Mouse (Mus musculus) large intestine, adult 2 months (tissue): ENCODE data around the gene Cd274. TPM values are rescaled to one million over a fixed set of nuclear protein-coding genes. Genes with fewer than 3 reads are reported as not detected.
"Not testable (repeated sequence)": the region's sequence is repeated elsewhere in the genome, so short reads cannot be mapped to it uniquely, and the experiment has no call there.

Experiments used
- DNase-seq: peaks from one replicate; pipeline ENCODE4 v3.0.0-alpha.2; 2012; ENCODE audit warnings: low read depth, low spot score
- WGBS: fragments of 180-500 bp; shearing (Covaris S2); methylation state at CpG from one replicate; pipeline ENCODE4 v1.1.7; 2018; 5-methylcytosine and 5-hydroxymethylcytosine counted together
- polyA plus RNA-seq: library from polyadenylated mRNA; depleted of rRNA; stranded (reverse); fragments of >200 nt; gene quantifications from 2 replicates; pipeline ENCODE4 v1.2.3, GENCODE M21; 2012

Gene Cd274
- polyA plus RNA-seq, 1 experiment, result 4.6 TPM

DNA sequence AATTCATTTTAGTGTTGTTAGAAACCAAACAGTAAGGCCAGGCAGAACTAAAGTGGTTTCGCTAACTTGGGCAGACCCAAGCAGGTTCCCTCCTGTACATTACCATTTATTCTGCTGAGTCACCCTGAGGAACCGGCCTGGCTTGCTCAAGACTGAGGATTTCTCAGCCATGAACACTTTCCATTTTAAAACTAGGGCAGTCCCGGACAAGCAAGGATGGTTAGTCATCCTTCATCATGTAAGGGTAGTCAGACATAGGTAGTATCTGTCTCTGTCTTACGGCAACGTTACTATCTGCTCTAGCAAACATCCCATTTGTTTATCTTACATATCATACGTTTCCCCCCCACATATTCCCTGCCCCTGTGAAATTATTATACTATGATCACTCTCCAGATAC is 17.7 kb downstream of the Cd274 start:
- no peak for DNase-seq
- 71% methylated on average over 6 of the region's 6 CpGs for WGBS

DNA sequence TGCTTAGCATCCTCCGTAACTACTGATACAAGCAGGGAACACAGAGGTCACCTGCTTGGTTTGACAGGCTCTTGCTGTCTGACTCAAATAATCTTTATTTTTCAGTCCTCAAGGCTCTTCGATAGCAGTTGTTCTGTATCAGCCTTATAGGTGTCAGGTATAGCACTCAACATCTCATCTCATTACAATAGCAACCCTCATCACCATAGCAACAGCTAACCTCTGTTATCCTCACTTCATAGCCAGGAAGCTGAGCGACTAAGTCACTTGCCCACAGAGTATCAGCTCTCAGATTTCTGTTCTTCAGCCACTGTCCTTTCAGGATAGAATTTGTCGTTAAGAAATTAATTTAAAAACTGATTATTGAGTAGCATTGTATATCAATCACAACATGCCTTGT is 18.6 kb downstream of the Cd274 start:
- WGBS, result 90% methylated on average over 4 of the region's 4 CpGs
- DNase-seq, result no peak

DNA sequence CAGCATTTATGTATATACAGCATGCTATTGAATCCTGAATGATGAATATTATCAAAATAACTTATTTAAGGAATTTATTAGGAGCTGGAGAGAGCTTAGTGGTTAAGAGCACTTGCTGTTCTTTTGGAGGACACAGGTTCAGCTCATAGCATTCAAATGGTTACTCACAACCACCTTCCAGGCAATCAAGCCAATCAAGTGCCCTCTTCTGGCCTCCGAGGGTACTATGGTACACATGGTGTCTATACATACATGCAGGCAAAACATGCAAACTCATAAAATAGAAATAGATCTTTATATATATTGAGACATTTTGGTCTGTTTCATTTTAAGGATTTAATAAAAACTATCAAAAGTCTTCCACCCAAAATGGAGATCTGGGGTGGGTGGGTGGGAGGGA is 21.6 kb downstream of the Cd274 start:
- WGBS, result 92% methylated on average over 1 of the region's 1 CpGs
- no peak for DNase-seq

DNA sequence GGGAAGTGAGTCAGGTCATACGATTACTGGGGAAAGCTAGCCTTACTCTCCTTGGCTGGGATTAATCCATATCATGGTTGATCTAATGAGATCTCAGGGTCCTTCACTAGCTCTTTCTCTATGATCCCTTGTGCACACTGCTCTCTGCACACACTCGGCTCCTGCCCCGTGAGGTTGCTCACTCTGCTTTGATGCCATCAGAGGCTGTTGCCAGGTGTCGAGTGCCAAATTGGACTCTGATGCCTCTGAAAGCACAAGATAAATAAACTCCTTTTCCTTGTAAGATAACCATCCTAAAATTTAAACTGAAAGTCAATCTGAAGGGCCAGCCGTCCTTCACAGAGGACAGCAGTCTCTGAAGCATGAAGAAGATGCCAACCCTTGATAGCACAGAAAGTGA is 23.2 kb downstream of the Cd274 start:
- DNase-seq, result no peak
- 51% methylated on average over 5 of the region's 5 CpGs for WGBS

DNA sequence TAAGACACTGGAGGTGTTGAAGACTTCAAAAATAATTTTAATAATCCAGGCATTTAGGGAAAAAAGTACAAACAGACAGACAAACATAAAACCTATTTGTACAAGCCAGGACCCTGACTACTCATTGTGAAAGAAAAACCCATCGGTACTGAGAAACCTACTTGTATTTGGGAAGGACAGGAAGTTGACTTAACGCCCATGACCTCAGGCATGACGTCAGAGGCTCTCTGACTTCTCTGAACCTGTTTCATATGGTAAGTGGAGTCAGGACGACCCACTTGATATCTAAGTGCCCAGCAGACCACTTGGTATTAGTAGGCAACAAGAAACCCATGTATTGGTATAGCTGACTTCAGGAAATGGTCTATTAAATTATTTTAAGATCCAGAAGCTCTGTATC is 24.0 kb downstream of the Cd274 start:
- no peak for DNase-seq
- WGBS, result 71% methylated on average over 4 of the region's 4 CpGs

DNA sequence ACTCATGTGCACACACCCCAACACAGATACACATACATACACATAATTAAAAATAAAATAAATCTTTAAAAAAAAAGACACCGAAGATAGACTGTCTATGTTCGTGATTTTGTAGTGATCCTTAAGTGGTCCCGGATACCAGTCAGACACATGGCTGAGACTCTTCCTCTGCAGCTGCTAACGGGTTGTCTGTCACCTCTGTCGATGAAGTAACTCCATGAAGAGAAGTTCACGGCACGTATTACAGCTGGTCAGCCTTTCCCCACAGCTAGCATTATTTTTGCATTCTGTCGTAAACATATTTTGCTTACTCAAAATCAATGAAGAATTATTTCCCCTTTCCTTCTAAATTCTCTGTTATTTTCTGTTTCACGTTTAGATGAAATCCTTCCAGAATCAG is 26.1 kb downstream of the Cd274 start:
- DNase-seq, result no peak
- 84% methylated on average over 9 of the region's 9 CpGs for WGBS

DNA sequence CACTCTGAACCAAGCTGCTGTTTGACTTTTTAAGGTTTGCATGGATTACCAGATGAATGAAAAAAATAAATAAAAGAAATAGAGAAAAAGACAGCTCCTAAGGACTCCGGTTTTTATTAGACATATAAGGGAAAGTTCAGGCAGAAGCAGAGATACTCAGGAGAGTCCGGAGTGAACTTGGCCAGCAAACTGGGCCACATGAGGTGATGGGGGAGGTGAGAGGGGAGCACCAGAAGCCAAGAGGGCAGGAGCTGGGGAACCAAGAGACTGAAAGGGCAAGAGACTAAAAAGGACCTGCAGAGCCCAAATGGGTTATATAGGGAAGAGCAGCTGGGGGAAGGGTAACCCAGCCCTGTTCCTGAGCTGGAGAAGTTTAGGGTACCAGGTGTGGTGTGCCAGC is 27.5 kb downstream of the Cd274 start:
- no peak for DNase-seq
- WGBS, result 91% methylated on average over 2 of the region's 2 CpGs

DNA sequence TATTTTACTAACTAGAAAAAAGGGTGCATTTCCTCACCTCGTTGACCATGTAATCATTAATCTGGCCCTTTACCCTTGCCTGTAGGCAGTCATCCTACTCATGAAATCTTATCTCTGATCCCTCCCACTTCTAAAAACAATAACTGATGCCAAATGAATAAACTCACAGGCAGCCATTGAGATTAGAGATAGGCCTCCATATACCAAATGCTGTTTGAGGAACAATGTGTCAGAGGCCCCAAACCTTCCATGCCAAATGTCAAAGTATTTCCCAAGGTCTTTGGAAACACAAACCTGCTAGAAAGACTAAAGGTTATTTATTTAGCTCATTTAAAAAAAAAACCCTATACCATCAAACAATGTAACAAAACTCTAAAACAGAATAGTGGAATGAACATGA is 29.1 kb downstream of the Cd274 start:
- WGBS, result 18% methylated on average over 1 of the region's 1 CpGs
- DNase-seq, result no peak

DNA sequence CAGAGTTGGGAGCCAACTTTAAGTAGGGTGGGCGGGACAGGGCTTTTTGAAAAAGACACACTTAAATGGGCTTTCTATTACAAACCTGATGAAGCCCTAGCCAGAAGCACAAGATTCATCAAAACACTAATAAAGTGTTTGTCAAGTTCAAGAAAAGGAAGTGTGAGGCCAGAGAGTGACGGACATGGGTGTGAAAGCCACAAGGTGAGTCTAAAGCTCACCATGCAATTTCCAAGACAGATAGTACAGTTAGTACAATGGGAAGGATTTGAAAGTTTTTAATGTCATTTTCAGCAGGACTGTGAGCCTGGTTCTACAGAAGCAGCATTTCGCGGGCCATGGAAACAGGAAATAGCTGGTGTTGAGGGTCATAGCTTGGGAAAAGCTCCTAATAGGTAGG is 32.5 kb downstream of the Cd274 start:
- DNase-seq, result no peak
- 91% methylated on average over 4 of the region's 4 CpGs for WGBS

DNA sequence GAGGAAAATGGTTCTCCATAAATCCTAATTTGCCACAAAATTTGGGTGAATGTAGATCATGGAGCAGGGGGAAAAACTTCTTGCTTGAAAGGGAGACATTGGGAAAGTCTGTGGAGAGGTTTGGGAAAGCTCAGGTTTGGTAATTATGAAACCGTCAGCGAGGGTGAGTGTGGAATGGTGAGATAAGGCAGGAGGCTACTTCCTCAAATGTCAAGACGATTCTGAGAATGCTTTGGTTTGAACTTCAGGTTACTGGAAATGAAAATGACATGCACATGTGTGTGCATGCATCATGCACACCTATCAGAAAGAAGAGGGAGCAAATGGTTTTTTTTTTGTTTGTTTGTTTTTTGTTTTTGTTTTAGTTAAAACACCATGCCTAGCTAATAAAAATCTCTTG is 33.2 kb downstream of the Cd274 start:
- 73% methylated on average over 3 of the region's 3 CpGs for WGBS
- no peak for DNase-seq

DNA sequence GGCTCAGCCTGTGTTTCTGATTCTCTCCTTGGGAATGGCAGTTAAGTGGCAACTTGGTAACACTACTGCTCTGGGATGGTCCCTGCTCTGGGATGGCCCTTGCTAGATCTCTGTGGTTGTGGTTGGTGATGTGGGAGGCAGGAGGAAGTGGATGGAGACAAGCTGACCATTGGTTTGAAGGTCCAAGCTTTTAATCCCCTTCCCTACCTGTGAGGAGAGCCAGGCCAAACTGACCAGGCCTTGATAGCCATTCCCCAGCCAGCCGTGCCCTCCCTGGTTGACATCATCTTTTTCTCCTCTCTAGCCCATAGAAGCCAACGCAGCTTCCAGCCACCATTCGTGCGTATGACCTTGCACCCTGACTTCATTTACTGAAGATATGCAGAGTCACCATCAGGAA is 35.4 kb downstream of the Cd274 start:
- DNase-seq, result no peak
- 95% methylated on average over 4 of the region's 4 CpGs for WGBS

DNA sequence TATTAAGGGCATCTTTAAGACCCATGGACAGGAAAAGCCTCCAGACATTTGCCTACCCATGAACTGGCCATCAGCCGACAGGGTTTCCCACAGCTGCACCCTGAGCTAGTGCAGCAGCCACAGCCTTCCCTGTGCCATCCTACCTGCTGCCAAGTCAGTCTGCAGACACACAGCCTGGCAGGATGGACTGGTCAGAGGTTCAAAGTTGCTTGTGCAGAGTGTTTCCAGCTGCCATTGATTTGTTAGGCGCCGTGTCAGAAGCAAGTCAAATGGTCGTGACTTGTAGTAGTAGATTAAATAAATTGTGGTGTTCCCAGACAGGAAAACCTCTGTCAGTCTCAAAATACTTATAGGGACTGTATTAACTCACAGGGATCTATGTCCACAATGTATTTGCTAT is 36.0 kb downstream of the Cd274 start:
- 93% methylated on average over 4 of the region's 4 CpGs for WGBS
- DNase-seq, result no peak

DNA sequence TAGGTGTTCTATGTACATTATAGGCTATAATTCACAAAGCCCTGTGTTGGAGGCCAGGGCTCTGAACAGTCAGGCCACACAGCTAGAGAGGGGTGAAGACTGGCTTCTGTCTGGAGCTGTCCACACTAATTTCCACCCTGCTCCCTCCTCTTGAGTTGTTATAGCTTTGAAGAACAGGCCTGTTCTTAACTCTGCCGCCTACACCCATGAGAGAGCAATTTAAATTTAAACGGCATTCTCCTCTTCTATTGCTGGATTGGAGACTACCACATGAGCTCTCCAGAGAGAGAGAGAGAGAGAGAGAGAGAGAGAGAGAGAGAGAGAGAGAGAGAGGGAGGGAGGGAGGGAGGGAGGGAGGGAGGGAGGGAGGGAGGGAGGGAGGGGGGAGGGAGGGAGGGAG is 38.1 kb downstream of the Cd274 start:
- WGBS, result 58% methylated on average over 2 of the region's 2 CpGs
- DNase-seq, result no peak

DNA sequence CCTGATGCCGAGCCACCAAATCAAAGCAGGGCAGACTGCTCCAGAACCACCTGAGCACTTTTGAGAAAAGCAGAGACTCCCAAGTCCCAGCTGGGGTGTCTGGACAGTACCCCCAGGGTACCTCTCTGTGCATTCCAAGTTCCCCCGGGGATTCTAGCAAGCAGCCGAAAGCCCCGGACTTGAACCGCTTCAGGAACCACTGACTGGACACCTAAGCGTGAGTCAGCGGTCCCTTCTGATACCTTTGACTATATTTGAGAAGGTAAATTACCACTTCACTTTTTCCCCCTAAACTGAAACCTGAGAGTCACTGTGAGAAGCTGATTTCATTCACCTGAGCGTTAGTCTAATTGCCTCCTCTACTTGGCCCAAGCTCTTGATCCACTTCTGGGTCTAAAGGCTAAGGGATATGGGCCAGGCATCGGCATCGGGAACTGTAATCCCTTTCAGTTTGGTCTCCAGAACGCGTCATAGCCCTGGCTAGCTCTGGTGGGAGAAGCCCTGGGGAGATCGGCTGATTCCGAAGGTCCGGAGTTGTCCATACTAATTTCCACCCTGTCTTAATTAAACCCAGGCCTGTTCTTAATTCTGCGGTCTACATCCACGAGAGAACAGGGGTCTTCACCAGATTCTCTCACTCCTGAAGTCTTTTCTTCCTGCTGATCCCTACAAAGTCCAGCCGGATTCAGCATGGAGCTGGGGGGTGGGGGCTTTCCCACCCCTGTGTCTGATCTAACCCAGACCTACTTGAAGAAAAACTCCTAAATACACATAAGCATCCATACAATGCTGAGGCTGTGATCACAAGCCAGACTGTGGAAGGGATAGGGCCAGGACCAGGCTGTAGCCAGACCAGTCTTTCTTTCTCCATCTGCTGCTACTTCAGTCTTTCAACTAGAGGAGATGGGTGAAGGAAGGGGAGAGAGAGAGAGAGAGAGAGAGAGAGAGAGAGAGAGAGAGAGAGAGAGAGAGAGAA is 39.1 kb downstream of the Cd274 start:
- DNase-seq, result no peak
- WGBS, result 90% methylated on average over 18 of the region's 18 CpGs

DNA sequence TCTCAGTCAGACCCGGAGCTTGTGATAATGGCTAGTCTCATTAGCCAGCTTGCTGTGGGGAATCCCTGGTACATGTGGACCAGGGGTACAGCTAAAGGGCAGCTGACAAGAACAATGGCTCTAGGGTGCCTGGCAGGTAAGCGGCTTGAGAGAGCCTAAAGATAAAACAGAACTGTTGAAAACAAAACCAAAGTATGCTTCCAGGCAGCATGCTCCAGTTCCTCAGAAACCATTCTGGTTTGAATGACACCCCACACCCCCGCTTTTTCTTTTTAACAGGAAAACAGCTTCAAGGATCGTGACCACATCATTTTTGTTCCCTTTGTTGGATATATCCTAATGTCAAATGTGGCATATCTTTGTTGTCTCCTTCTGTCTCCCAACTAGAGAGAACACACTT is 43.4 kb downstream of the Cd274 start, which contains the start of gene Pdcd1lg2:
TSS of gene Pdcd1lg2 (plus strand) at position 301 of the 400 bp plus-strand sequence.
- no peak for DNase-seq
- 91% methylated on average over 4 of the region's 4 CpGs for WGBS

DNA sequence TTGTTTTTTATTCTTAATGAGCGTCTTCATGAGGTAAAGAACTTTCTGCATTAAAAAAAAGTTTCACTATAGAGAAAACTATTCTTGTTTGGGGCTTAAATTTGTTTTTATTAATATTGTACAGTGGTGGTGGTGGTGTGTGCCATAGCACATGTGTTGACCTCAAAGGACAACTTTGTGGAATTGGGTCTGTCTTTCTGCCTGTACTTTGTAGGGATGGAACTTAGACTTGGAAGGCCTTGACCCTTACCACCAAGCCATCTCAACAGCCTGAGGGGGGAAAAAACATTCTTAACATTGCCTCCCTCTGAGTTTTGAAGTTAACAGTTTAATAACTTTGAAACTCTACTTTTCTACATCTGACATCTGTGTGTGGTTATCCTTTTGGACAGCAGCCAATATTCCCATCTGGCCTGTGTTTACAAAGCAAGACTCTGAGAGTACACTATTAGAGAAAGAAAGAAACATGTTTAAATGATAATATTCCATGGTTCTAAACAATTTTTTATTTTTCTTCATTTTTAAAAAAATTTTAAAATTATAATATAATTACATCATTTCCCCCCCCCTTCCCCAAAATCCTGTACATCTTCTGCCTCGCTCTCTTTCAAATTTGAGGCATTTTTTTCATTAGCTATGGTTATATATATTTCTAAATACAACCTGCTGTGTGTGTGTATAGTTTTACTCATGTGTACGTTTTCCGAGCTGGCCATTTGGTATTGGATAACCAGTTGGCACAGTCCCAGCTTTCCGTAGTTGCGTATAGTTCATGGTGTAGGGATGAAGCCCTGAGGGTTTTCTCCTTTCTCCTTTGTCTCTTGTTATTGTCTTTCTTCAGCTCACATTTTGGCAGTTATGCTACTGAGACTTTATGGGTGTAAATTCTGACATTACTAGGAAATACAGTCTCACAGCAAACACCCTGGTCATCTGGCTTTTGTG is 45.5 kb downstream of the Cd274 start:
- WGBS, result 64% methylated on average over 6 of the region's 6 CpGs
- DNase-seq, result no peak

DNA sequence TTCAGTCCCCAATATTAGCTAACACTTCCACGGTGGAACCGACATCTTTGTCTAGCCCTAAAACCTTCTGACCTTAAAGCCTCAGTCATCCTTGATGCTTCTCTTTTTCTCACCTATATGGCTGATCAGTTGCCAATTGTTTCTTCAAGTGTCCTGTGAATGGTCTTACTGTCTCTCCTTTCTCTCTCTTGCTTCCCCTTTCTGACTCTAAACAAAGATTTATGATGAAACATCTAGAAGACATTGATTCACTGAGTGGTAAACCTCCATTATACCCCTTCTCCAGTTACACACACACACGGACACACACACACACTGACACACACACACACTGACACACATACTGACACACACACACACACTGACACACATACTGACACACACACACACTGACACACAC is 47.3 kb downstream of the Cd274 start:
- DNase-seq, result no peak
- 89% methylated on average over 3 of the region's 3 CpGs for WGBS

DNA sequence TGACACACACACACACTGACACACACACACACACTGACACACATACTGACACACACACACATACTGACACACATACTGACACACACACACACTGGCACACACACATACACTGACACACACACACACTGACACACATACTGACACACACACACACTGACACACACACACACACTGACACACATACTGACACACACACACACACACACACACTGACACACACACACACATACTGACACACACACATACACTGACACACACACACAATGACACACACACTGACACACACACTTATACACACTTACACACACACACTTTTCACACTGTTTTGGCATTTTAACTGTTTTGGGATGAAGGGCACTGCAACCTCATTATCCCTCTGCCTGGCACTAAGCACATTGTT is 47.7 kb downstream of the Cd274 start:
- not testable (repeated sequence) for DNase-seq

DNA sequence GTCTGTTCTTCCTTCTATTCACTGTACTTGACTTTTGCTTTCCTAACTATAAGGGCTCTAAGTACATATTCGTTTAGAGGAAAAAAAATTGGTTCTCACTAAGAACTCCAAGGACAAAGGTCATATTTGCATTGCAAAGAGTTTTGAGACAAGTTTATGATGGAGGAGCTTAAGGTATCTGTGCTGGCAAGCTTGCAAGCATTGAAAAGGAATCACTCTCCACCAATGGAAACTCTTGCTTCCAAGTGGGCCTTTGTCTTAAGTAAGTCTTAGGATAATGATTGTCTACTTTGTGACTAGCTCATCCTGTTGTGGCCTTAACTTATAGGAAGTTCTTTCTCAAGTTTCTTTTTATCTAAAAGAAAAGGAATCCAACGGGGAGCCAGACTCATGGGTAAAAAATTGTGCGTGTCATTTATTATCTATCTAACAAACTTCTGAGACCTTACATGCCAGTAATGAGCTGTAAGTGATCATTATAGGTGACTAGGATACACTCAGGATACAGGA is 49.2 kb downstream of the Cd274 start:
- DNase-seq, result no peak
- WGBS, result 54% methylated on average over 3 of the region's 3 CpGs

DNA sequence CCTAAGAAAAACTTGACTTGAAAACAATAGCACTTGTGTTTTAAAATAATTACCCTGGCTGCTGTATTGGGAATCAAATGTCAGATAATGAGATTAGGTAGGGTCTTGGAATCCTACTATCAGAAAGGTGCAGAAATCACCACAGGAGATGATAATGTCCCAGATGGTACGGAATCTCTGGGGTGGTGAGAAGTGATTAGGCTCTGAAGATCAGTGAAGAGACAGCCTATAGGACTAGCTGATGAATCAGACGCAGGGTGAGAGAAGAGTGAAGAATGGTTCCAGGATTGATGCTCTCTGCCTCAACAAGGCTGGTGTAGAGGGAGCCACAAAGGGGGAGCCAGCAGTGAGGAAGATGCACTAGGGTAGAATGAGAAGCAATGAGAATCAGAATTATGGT is 49.9 kb downstream of the Cd274 start:
- DNase-seq, result no peak
- 100% methylated on average over 2 of the region's 2 CpGs for whole genome bisulfite sequencing
